Mouse (Mus musculus): ENCODE results near the gene Gli3. TPM values are rescaled to one million over a fixed set of nuclear protein-coding genes. Genes with fewer than 3 reads are reported as not detected.

Gene Gli3
- 1.7 and 1.9 TPM in 2 replicates for polyA plus RNA-seq (2016; fragmentation: Nextera tagmentation; extraction: Ambion mirVana)

DNA sequence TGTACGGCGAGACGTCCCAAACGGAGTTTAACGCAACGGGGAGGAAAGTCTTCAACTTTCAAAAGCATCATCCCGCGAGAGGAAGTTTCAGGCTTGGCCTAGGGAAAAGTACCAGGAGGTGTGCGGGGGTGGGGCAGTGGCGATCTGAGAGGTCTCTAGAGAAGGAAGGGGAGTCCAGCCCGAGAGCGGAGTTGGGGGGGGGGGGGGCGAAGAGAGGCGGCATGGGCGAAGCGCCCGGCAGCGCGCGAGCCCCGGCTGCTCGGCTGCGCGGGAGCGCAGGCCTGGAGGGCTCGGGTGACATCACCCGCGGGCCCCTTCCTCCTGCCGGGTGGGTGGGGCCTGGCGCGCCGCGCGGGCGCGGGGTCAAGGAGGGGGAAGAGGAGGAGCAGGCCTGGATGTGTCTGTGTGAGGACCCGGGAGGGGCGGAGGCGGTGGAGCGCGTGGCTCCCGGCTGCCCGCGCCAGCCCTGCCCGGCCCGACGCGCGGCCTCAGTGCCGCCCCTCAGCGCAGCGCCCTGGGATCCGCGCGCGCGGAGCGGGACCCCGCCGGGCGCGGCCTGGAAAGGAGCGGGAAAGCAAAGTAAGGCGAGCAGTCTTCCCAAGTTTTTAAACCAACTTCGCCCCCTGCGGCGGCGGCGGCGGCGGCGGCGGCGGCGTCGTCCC is at the start of gene Gli3:
Gene Gli3 (plus strand): TSS at position 406 of the 662 bp plus-strand sequence.
- no peaks in the 10 kb centered on the region for H3K4me1 ChIP-seq
- H3K27ac ChIP-seq: peak within 1 kb of the TSS; percentile 53
- H3K9me3 ChIP-seq (replicated peaks): no peaks in the 10 kb centered on the region
- peaks cover 63% of the 10 kb centered on the region for H3K27me3 ChIP-seq (replicated peaks)
- ATAC-seq: peak; percentile 79
- no peaks in the 10 kb centered on the region for H3K36me3 ChIP-seq
- WGBS (ENCODE audit: insufficient replicate concordance): under 1% methylated on average over 26 of the region's 76 CpGs
- H3K4me3 ChIP-seq: peak within 1 kb of the TSS; percentile 56
- peak within 1 kb of the TSS; percentile 67 for H3K4me2 ChIP-seq
- peak within 1 kb of the TSS; percentile 28 for H3K9ac ChIP-seq

DNA sequence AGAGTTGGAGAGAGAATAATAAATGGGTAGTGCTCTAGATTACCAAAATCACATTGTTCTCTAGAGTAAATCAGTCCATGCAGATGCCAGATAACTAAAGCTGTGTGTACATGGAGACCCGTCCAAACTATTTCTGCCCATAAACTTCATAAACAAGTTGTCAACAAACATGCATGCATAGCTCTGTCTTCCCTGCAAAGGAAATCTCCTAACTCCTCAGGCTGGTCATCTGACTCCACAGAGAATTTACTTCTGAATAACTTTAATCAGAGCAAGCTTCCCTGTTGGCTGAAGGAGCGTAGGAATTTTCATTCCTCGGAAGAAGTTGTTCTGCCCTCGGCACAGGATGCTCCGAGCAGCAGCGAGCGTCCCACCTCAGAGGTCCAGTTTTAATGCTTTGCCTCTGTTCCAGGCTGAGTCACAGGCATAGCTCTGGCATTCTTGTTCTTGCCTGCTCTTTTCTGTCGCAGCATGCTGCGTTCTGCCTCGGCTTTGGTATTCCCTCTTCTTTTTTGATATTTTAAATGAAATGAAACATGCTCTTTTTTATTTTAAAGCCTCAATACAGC is 41.8 kb upstream of the Gli3 start:
- Histone ChIP-seq H3K4me3 (no peak overlapping the region), H3K4me2 (no peak overlapping the region), H3K36me3 (no peaks in the 10 kb centered on the region), H3K27me3 (replicated peaks) (no peaks in the 10 kb centered on the region), H3K27ac (no peak overlapping the region), H3K4me1 (no peaks in the 10 kb centered on the region), H3K9ac (no peak overlapping the region), H3K9me3 (replicated peaks) (no peaks in the 10 kb centered on the region)
- ATAC-seq: no peak
- whole genome bisulfite sequencing (ENCODE audit: insufficient replicate concordance): 67% methylated on average over 10 of the region's 10 CpGs

DNA sequence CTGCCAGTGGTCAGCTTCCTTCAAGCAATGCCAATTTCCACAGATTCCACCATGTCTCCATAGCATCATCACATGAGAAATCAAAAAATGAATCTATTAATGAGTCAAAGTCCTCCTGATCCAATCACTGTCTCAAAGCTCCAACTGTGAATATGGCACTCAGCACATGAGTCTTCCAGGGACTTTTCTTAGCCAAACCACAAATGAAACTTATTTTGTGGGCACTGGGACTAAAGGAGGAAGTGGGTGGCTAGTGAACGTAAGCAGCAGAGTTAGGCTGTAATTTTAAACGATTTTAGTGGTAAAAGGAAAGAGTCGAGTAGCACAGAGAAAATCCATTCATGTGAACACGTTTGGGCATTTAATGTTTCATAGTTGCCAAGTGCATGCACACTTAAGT is 21.0 kb upstream of the Gli3 start:
- WGBS (ENCODE audit: insufficient replicate concordance): 26% methylated on average over 4 of the region's 4 CpGs
- H3K4me1 ChIP-seq: no peaks in the 10 kb centered on the region
- no peaks in the 10 kb centered on the region for H3K27me3 ChIP-seq (replicated peaks)
- no peak overlapping the region for H3K4me3 ChIP-seq
- H3K27ac ChIP-seq: no peak overlapping the region
- no peak overlapping the region for H3K9ac ChIP-seq
- H3K4me2 ChIP-seq: no peak overlapping the region
- H3K36me3 ChIP-seq: no peaks in the 10 kb centered on the region
- H3K9me3 ChIP-seq (replicated peaks): no peaks in the 10 kb centered on the region
- no peak for ATAC-seq

DNA sequence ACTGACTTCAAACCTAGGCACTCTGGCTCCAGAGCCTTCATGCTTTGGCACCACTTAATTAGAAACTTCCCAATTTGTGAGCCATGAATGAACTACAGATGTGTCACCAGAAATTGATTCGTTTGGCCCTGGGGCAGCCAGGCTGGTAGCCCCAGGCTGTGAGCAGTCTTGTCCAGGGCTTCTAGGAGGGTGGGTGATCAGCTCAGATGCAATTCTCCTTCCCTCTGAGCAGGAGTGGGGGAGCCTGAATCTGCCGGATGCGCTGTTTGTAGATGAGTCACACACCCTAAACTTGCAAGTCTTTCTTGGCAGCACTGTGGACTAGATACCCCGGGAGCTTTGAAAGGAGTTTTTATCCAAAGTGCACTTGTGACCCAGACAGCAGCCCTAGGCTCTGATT is 18.7 kb upstream of the Gli3 start:
- ATAC-seq: no peak
- no peak overlapping the region for H3K4me3 ChIP-seq
- H3K9me3 ChIP-seq (replicated peaks): no peaks in the 10 kb centered on the region
- no peaks in the 10 kb centered on the region for H3K4me1 ChIP-seq
- no peak overlapping the region for H3K4me2 ChIP-seq
- WGBS (ENCODE audit: insufficient replicate concordance): 61% methylated on average over 4 of the region's 4 CpGs
- no peaks in the 10 kb centered on the region for H3K36me3 ChIP-seq
- no peaks in the 10 kb centered on the region for H3K27me3 ChIP-seq (replicated peaks)
- no peak overlapping the region for H3K9ac ChIP-seq
- no peak overlapping the region for H3K27ac ChIP-seq

DNA sequence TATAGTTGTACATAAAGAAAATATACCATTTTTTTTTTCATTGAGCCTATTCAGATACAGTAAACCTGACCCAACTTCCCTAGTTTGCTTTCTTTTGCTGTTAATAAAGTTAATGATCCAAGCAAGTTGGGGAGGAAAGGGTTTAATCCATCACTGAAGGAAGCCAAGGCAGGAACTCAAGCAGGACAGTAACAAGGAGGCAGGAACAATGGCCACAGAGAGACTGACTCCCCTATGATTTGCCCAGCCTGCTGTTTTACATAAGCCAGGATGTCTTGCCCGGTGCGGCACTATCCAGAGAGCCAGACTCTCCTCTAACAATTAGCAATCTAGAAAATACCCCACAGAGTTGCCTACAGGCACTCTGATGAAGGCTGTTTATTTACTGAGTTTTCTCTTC is 17.4 kb upstream of the Gli3 start:
- Histone ChIP-seq H3K9me3 (replicated peaks) (no peaks in the 10 kb centered on the region), H3K4me3 (no peak overlapping the region), H3K4me1 (no peaks in the 10 kb centered on the region), H3K27me3 (replicated peaks) (no peaks in the 10 kb centered on the region), H3K9ac (no peak overlapping the region), H3K4me2 (no peak overlapping the region), H3K27ac (no peak overlapping the region), H3K36me3 (no peaks in the 10 kb centered on the region)
- ATAC-seq: no peak
- WGBS (ENCODE audit: insufficient replicate concordance): 86% methylated on average over 2 of the region's 2 CpGs

DNA sequence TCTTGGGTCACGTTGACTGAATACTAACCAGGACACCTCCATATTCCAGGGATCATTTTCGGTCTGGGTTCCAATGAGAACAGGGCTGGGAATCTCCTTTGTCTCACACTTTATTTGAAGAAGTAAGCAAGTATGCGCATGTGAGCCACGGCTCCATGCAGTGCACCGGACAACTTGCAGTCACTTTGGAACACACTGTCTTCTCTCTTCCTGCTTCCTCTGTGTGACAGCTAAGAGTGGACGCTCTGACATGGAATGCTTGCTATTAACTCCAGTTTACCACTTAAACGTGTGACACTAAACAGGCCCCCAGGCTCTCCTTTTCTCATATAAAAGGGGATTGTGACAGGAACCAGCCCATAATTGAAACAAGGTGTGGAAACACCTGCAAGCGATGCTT is 17.0 kb upstream of the Gli3 start:
- Histone ChIP-seq H3K4me3 (no peak overlapping the region), H3K9me3 (replicated peaks) (no peaks in the 10 kb centered on the region), H3K4me1 (no peaks in the 10 kb centered on the region), H3K36me3 (no peaks in the 10 kb centered on the region), H3K27me3 (replicated peaks) (no peaks in the 10 kb centered on the region), H3K9ac (no peak overlapping the region), H3K4me2 (no peak overlapping the region), H3K27ac (no peak overlapping the region)
- 70% methylated on average over 8 of the region's 8 CpGs for WGBS (ENCODE audit: insufficient replicate concordance)
- ATAC-seq: no peak

DNA sequence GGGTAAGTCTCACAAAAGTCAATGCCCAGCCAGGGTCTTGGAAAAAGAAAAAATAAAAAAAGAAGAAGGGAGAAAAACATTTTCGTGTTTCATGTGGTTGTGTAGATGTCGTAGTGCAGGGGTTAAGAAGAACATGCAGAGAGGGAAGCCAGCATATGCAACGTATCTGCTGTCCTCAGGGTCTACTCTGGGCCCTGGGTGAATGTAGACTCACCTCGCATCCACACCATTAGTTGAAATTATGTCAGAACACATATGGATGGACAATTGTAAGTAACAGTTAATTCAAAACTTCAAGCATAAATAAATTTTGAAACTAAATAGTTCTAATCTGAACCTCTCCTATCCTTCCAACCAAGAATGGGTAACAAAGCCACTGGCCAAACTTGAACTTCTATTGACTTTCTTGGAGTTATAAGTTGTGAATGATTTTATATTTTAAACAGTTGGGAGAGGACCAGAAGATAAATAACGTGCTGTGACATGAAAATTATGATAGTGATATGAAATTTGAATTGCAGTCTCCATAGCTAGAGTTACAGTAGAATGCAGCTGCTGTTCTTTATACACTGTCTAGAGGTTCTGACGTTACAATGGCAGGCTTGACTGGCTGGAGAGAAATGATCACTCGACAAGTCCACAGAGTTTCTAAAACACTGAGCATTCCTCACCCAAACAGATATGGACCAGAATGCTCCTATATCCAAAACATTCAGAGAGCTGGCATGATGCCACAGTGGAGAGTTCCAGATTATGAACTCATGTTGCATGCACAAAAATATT is 16.1 kb upstream of the Gli3 start:
- WGBS (ENCODE audit: insufficient replicate concordance): 54% methylated on average over 7 of the region's 7 CpGs
- no peak overlapping the region for H3K4me2 ChIP-seq
- H3K36me3 ChIP-seq: no peaks in the 10 kb centered on the region
- no peaks in the 10 kb centered on the region for H3K27me3 ChIP-seq (replicated peaks)
- no peak for ATAC-seq
- no peak overlapping the region for H3K27ac ChIP-seq
- no peaks in the 10 kb centered on the region for H3K4me1 ChIP-seq
- no peak overlapping the region for H3K9ac ChIP-seq
- H3K9me3 ChIP-seq (replicated peaks): no peaks in the 10 kb centered on the region
- H3K4me3 ChIP-seq: no peak overlapping the region

DNA sequence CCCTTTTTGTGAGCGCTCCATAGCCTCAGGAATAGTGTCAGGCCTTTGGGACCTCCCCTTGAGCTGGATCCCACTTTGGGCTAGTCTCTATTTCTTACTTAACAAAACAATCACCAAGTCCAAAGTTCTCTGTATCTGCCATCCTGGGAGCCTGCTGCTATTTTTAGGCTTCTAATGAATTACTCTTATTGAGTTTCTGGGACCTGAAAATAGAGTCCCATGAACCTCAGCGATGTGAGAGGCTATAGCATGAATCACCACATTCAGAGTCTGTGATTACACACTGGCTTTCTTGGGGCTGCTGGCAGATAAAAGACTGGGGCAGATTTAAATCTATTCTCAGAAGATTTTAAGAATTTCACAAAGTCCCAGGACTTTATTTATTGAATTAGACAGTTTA is 12.1 kb upstream of the Gli3 start:
- 45% methylated on average over 2 of the region's 2 CpGs for WGBS (ENCODE audit: insufficient replicate concordance)
- no peak for ATAC-seq
- no peak overlapping the region for H3K4me3 ChIP-seq
- no peaks in the 10 kb centered on the region for H3K27me3 ChIP-seq (replicated peaks)
- no peak overlapping the region for H3K9ac ChIP-seq
- no peaks in the 10 kb centered on the region for H3K9me3 ChIP-seq (replicated peaks)
- H3K36me3 ChIP-seq: no peaks in the 10 kb centered on the region
- H3K4me2 ChIP-seq: no peak overlapping the region
- no peaks in the 10 kb centered on the region for H3K4me1 ChIP-seq
- no peak overlapping the region for H3K27ac ChIP-seq

DNA sequence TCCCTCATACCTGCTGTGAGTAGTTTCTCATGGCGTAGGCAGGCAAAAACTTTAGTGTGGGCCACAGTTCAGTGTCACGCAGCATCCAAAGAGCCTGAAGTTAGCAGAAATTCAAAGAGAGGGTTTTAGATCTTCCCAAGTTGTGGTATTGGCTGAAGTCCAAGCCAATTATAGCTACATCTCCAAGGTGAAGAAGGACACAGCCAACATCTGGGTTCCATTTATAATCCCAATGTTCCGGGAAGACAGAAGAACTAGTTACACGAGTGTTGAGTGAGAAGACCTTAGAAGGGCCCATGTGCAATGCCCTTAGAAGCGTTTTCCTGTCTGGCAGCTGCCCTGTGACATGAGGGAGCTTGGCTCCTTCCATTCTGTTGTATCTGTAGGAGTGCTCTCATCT is 5.2 kb upstream of the Gli3 start:
- Histone ChIP-seq H3K4me2 (no peak overlapping the region), H3K36me3 (no peaks in the 10 kb centered on the region), H3K9me3 (replicated peaks) (no peaks in the 10 kb centered on the region), H3K4me3 (no peak overlapping the region), H3K9ac (no peak overlapping the region), H3K27ac (no peak overlapping the region), H3K27me3 (replicated peaks) (peaks cover 29% of the 10 kb centered on the region), H3K4me1 (no peaks in the 10 kb centered on the region)
- WGBS (ENCODE audit: insufficient replicate concordance): 57% methylated on average over 5 of the region's 5 CpGs
- no peak for ATAC-seq

DNA sequence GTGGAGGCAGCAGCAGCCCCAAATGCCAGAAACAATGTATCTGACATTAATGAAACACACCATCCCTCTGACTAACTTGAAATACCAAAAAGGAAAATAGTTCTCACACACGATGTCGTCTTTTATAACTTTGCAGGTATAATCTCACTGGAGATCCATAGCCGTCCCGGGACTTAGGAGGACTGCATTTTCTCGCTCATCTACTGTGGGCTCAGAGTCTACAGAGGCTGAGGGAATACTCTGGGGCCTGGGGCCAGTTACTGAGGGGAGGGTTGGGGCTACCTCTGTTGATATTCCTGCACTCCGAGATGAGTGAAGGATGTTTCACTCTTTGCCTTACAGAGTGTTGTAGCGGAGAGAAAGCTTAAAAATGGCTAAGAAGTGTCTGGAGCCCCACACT is 1.1 kb upstream of the Gli3 start:
- no peak overlapping the region for H3K4me3 ChIP-seq
- no peaks in the 10 kb centered on the region for H3K36me3 ChIP-seq
- no peak overlapping the region for H3K27ac ChIP-seq
- WGBS (ENCODE audit: insufficient replicate concordance): 35% methylated on average over 7 of the region's 7 CpGs
- ATAC-seq: no peak
- H3K4me2 ChIP-seq: no peak overlapping the region
- no peaks in the 10 kb centered on the region for H3K4me1 ChIP-seq
- peaks cover 63% of the 10 kb centered on the region for H3K27me3 ChIP-seq (replicated peaks)
- H3K9me3 ChIP-seq (replicated peaks): no peaks in the 10 kb centered on the region
- no peak overlapping the region for H3K9ac ChIP-seq

DNA sequence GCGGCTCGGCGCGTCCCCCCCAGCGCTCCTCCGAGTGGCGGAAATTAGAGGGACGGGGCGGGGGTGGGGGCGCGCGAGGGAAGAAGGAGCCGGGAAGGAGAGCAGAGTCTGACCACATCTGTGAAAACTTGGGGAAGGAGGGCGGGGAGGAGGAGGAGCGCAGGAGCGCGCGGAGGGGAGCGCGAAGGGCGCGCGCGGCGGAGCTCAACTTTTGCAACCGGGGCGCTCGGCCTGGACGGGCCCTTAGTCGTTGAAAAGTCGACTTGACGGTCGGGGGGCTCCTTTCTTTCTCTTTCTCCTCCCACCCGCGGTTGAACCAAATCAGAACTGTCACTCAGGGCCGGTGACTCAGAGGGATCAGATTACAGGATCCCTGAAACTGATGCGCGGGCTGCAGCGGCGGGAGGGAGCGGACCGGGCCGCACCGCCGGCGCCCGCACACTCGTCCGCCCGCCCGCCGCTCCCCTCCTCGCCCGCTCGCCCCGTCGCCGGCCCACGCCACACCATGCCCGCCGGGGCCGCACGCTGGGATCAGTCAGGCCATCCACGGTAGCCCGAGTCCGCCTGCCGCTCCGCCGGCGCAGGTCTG is 551 bp downstream of the Gli3 start:
- Histone ChIP-seq H3K27me3 (replicated peaks) (peaks cover 63% of the 10 kb centered on the region), H3K4me1 (no peaks in the 10 kb centered on the region), H3K4me2 (peak overlapping the region; percentile 67), H3K4me3 (peak overlapping the region; percentile 56), H3K9me3 (replicated peaks) (no peaks in the 10 kb centered on the region), H3K36me3 (no peaks in the 10 kb centered on the region), H3K9ac (peak overlapping the region; percentile 28), H3K27ac (peak overlapping the region; percentile 53)
- peak; percentile 51 for ATAC-seq
- under 1% methylated on average over 54 of the region's 70 CpGs for WGBS (ENCODE audit: insufficient replicate concordance)

DNA sequence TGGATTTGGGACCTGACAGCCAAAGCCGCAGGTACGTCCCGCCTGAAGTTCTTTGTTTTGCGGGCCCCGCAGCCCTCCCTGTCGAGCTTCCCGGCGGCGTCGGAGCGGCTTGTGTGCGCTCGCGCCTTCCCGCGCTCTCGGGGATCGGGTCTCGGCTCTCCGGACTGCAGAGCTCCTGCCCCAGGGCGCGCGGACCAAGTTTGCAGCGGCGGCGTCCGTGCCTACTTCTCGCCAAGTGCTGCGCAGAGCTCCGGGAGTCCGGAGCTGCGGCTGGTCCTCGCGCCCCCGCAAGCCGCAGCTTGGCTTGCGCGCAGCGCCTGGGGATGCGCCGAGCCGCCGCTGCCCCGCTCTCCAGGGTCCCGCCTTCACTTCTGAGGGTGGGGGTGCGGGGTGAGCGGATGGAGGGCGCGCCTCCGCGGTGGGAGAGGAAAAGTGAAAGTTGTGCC is 1.1 kb downstream of the Gli3 start:
- Histone ChIP-seq H3K4me3 (peak overlapping the region; percentile 56), H3K27me3 (replicated peaks) (peaks cover 63% of the 10 kb centered on the region), H3K9me3 (replicated peaks) (no peaks in the 10 kb centered on the region), H3K36me3 (no peaks in the 10 kb centered on the region), H3K4me1 (no peaks in the 10 kb centered on the region), H3K27ac (peak overlapping the region; percentile 53; the same call in 1 of the 2 replicates), H3K4me2 (peak overlapping the region; percentile 67), H3K9ac (peak overlapping the region; percentile 28)
- WGBS (ENCODE audit: insufficient replicate concordance): under 1% methylated on average over 51 of the region's 51 CpGs
- no peak for ATAC-seq
